Mouse (Mus musculus) mesoderm, embryonic 11.5 days (tissue): ENCODE measurements around the gene Cemip2.

Experiments used
- DNase-seq: peaks from one replicate; pipeline ENCODE4 v3.0.0-alpha.2; 2012; ENCODE audit warnings: low read depth, low spot score

Gene Cemip2

GRCm38 (mm10) chr19:21814433-21815020 lies 36.4 kb downstream of the Cemip2 start:
- no peak for DNase-seq

GRCm38 (mm10) chr19:21816260-21816659 lies 38.1 kb downstream of the Cemip2 start:
- no peak for DNase-seq

- DNase-seq: no peak
Observed at GRCm38 (mm10) chr19:21818021-21818725, 40.0 kb downstream of the Cemip2 start.

GRCm38 (mm10) chr19:21819585-21819984 lies 41.4 kb downstream of the Cemip2 start:
- DNase-seq: no peak

GRCm38 (mm10) chr19:21820126-21820525 lies 42.0 kb downstream of the Cemip2 start:
- DNase-seq: no peak

GRCm38 (mm10) chr19:21821877-21822276 lies 43.7 kb downstream of the Cemip2 start:
- DNase-seq: no peak

GRCm38 (mm10) chr19:21824146-21824545 lies 46.0 kb downstream of the Cemip2 start:
- no peak for DNase-seq

DNA sequence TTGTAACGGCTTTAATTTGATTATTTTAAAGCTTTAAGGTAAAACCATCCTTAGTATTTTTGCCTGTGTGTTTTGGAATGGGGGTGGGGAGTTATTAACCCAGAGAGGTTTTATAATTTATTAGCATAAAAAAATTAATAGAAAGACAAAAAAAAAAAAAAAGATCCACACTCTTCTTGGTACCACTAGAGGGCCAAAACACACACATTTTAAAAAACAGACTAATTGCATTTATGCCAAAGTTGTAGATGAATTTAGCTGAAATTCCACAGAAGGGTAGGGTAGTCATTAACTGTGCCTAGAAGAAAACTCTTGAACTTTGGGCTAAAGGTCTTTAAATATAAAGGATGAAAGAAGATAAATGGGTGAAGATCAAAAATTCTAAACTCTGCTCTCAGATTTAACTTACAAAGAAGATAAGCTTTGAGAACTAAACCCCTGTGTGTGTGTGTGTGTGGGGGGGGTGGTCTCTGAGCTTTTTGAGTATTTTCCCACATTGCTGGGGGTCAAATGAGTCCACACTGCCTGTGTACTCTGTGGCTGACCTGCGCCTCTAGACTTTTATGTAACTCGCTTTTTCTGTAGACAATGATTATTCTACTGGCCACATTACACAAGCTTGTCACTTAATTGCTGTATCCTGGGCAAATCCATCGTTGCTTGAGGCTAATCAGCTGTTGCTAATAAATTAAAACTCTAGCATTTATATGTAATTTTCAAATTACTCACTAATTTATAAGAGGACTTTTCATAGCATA lies 47.2 kb downstream of the Cemip2 start:
- DNase-seq: no peak

GRCm38 (mm10) chr19:21833416-21833992 lies 55.4 kb downstream of the Cemip2 start:
- DNase-seq: peak; percentile 4

GRCm38 (mm10) chr19:21834952-21835351 lies 56.8 kb downstream of the Cemip2 start:
- no peak for DNase-seq

GRCm38 (mm10) chr19:21850721-21851120 lies 72.6 kb downstream of the Cemip2 start:
- no peak for DNase-seq

DNA sequence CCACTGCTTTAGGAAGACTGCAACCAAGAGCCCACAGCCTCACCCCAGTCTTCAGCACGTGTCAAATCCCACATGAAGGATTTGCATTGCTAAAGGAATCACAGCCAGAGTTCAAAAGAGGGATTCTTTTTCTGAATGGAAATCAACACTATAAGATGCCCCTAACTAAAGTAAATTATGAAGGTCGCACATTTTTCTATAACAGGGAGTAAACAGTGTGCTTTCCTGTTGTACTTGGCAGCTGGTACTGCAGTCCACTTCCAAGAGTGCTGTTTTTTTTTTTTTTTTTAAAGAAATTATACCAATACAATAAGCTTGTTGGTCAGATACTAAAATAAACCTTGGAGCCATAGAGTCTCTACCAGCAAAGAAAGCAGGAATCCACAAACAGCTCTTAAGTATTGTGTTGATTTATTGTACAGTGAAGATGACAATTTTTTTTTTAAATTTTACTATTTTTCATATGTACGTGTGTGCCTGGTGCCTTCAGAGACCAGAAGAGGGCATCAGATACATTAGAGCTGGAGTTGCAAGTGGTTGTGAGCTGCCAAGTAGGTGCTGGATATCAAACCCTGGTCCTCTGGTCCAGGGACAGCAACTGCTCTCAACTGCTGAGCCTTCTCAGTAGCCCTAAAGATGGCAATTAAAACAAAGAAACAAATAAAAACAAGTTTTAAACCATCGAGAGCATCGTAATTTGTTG lies 76.5 kb downstream of the Cemip2 start:
- no peak for DNase-seq

DNA sequence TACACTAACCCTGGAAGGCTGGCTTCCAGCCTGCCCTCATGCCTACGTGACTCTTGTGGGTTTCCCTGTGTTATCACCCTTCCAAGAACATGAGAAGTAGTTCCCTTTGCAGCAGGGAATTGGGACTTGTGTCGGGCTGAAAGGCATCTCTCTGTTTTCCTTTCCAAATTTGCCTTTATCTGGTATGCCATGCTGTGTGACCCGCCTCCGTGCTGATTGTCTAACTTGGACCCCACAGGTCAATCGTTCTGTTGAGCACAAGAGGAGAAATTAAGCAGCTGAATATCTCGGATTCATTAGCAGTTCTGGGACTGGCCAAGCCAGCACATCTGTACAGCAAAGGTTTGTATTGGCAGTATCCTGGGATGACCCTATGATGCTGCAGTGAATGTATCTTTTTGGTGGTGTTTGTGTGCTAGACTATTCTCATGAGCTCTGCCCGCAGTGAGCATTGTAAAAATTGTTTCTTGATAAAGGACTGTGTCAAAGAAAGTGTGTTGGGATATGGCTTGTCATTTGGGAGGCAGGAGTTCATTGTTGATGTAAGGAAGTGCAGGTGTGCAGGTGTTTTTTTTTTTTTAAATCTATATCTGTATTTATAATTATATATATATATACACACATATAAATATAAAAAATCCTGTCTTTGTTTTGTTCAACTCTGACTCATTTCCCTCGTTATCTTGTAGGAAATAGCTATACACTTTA lies 77.4 kb downstream of the Cemip2 start:
- DNase-seq: no peak

DNA sequence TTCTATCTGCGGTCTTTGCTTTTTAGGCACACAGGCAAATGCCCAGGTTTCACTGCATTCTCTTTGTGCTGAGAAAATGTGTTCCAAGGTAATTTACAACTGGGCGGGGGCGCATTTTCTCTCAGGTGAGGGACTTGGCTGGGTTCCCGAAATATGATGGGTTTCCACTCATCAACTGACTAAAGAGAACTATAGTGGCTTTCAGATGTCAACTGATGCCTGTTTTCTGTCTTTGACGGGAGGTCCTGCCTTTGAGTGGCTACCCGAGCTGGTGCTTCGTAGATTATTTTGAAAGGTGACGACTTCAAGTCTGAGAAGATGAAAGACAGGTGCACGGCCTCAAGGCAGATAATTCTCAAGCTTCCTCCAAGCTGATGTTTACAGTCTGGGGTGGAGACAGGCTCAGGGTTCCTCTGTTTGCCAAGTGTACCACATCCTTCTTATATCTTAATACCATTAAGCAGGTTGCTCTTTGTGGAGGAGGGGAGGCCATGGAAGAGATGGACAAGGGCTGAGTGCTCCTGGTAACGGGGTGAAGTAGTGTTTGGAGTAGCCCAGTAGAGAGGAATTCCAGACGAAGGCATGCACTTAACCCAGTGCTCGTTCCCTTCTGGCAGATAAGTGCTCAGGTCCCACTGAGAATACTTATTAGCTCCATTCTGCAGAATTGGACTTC lies 80.8 kb downstream of the Cemip2 start:
- no peak for DNase-seq

DNA sequence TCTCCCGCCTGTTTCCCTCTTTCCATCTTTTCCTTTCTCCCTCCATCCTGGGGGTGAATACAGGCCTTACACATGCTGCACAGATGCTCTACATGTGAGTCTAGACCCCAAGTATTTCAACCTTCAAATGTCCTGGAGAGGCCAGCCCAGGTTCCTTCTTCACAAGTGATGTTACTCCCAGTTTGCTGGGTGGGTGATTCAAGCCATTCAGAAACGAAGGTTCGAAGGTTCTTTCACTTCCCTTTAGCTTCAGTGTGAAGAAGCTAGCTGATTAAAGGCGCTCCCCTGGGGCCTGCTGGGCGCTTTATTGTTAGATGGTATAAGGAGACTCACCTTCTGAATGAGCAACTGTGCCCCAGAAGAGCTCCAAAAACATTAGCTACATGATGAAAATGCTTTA lies 82.0 kb downstream of the Cemip2 start:
- DNase-seq: no peak

GRCm38 (mm10) chr19:21860894-21861293 lies 82.8 kb downstream of the Cemip2 start:
- DNase-seq: no peak

GRCm38 (mm10) chr19:21862289-21862990 lies 84.3 kb downstream of the Cemip2 start:
- no peak for DNase-seq

DNA sequence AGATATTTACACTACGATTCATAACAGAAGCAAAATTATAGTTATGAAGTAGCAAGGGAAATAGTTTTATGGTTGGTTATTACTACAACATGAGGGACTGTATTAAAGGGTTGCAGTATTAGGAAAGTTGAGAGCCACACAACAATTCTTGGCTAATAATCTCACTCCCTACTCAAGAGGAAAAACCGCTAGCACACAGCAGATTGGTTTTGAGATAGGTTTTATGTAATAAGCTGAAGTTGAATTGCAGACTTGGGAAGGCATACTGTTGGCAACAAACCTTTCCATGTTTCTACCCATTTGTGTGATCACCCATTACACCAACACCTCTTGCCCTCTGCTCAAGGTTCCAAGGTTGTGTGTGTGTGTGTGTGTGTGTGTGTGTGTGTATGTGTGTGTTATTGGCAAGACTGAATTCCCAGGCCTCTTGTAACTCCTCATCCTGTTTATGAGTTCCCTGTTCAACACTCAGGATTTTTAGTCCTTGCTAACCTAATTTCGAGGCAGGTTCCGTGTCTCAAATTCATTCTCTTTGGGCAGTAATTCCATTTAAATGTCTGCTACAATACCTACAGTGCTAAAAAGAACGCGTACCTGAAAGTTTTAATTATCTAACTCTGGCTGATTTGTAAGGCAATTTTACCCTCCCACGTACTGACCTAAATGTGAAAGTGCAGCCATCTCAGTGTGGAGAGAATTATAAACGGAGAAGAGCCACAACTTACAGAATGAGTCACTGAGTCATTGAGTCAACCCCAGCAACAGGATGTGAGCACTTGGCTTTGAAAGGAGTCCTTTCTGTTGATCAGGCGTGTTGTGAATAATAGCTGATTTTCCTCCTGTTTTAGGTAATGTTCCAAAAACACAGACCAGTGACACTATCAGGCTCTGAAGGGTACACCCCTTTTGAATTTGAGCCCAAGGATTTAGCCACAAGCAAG lies 85.1 kb downstream of the Cemip2 start:
- DNase-seq: no peak
